Mouse (Mus musculus) liver, postnatal 0 days (tissue): ENCODE data around the gene Zfp568. TPM values are rescaled to one million over a fixed set of nuclear protein-coding genes. Genes with fewer than 3 reads are reported as not detected.
"Not testable (repeated sequence)": the region's sequence is repeated elsewhere in the genome, so short reads cannot be mapped to it uniquely, and the experiment has no call there.

Source experiments
- ATAC-seq: fragments of 200-750 bp; cut with Nextera tagmentation; 2 replicates; pipeline ENCODE4 v1.8.0; 2017; ENCODE audit warnings: mild to moderate bottlenecking, moderate library complexity
- DNase-seq: peaks from one replicate; pipeline ENCODE4 v3.0.0-alpha.2; 2016
- H3K27ac ChIP-seq: fragments of 300-500 bp; sonication (generic); 2 replicates; pipeline ENCODE4 v1.5.1; 2014; ENCODE audit warnings: antibody characterized with exemption, moderate library complexity, mild to moderate bottlenecking, low read depth
- H3K27me3 ChIP-seq: fragments of 300-500 bp; sonication (generic); 2 replicates; pipeline ENCODE4 v1.6.1; 2014; ENCODE audit warnings: low read length, control low read depth, mixed read lengths; ENCODE audit not compliant: insufficient read depth
- H3K36me3 ChIP-seq: fragments of 300-500 bp; sonication (generic); replicated peaks from 2 replicates; pipeline ENCODE4 v1.6.1; 2014; ENCODE audit warnings: mild to moderate bottlenecking, control low read depth, low read length, moderate library complexity, mixed read lengths; ENCODE audit not compliant: insufficient read depth
- H3K4me1 ChIP-seq: fragments of 300-500 bp; sonication (generic); 2 replicates; pipeline ENCODE4 v1.6.1; 2014; ENCODE audit warnings: antibody characterized with exemption, mild to moderate bottlenecking, control low read depth; ENCODE audit not compliant: insufficient read depth
- H3K4me2 ChIP-seq: fragments of 300-500 bp; sonication (generic); 2 replicates; pipeline ENCODE4 v1.6.1; 2014; ENCODE audit warnings: low read depth, mild to moderate bottlenecking, low read length, moderate library complexity, mixed read lengths
- H3K4me3 ChIP-seq: fragments of 300-500 bp; sonication (generic); 2 replicates; pipeline ENCODE4 v1.5.1; 2014; ENCODE audit warnings: low read depth, low read length
- H3K9ac ChIP-seq: fragments of 300-500 bp; sonication (generic); replicated peaks from 2 replicates; pipeline ENCODE4 v1.6.1; 2014; ENCODE audit warnings: mild to moderate bottlenecking, moderate library complexity
- H3K9me3 ChIP-seq: fragments of 300-500 bp; sonication (generic); 2 replicates; pipeline ENCODE4 v1.6.1; 2016; ENCODE audit warnings: mild to moderate bottlenecking, control low read depth, low read length, mixed read lengths
- CTCF ChIP-seq: sonication (generic); IDR thresholded peaks from 2 replicates; pipeline ENCODE4 v1.5.1; 2016; ENCODE audit warnings: antibody characterized with exemption, low read depth
- EP300 ChIP-seq: IDR thresholded peaks from 2 replicates; pipeline ENCODE4 v1.6.1; 2016; ENCODE audit warnings: antibody characterized with exemption, low read depth, mild to moderate bottlenecking
- WGBS: fragments of 180-500 bp; shearing (Covaris S2); extraction: QIAGEN DNeasy Blood & Tissue Kit; methylation state at CpG from one replicate; pipeline ENCODE4 v1.1.7; 2014; ENCODE audit not compliant: insufficient replicate concordance; 5-methylcytosine and 5-hydroxymethylcytosine counted together
- polyA plus RNA-seq: library from polyadenylated mRNA; unstranded; fragments of >200 nt; fragmentation: Nextera tagmentation; extraction: Ambion mirVana; gene quantifications from 2 replicates; pipeline ENCODE4 v1.2.1, GENCODE M21; 2015

The Zfp568 gene
- polyA plus RNA-seq, 1 experiment from 2014 or later, result 6.4 TPM

DNA sequence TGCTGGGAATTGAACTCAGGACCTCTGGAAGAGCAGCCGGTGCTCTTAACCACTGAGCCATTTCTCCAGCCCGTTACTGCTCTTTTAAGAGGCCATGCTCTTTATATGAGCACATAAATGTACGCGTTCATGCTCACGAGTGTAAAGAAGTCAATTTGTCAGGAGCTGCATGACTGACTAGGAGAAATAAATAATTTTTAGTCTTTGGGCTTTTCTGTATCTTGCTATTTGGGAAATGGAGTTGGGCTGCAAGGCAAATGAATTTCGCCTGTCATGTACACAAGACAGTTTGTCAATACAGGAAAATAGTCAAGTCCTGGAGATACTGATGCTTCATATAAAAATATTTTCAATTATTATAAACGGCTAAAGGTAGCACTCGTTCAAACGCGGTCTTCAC, 30.7 kb upstream of the Zfp568 start:
- TF ChIP-seq EP300, result no peak
- TF ChIP-seq CTCF, result no peak
- no peak for DNase-seq

GRCm38 (mm10) chr7:29953513-29954401, 30.0 kb upstream of the Zfp568 start, which contains the start of gene Zfp74:
Gene Zfp74 (minus strand): TSS chr7:29954089.
- Histone ChIP-seq H3K4me1 (peaks cover 6% of the 10 kb centered on the region; the same call in 1 of the 2 replicates), H3K4me2 (peak within 1 kb of the TSS; percentile 75), H3K4me3 (peak within 1 kb of the TSS; percentile 65), H3K36me3 (no peaks in the 10 kb centered on the region; the same call in 1 of the 2 replicates), H3K27ac (peak within 1 kb of the TSS; percentile 85), H3K27me3 (no peaks in the 10 kb centered on the region), H3K9ac (peak within 1 kb of the TSS; percentile 80), H3K9me3 (no peaks in the 10 kb centered on the region)
- TF ChIP-seq CTCF (peak; percentile 6; the same call in 1 of the 2 replicates), EP300 (no peak)
- WGBS, result under 1% methylated on average over 52 of the region's 52 CpGs
- peak; percentile 90 for ATAC-seq
- peak; percentile 84 for DNase-seq

More for the DNA sequence above, 30.7 kb upstream of the Zfp568 start:
- H3K27ac ChIP-seq, result no peak overlapping the region
- H3K4me3 ChIP-seq, result peak overlapping the region; percentile 65
- no peaks in the 10 kb centered on the region for H3K27me3 ChIP-seq
- H3K9me3 ChIP-seq, result no peaks in the 10 kb centered on the region
- peaks cover 6% of the 10 kb centered on the region; the same call in 1 of the 2 replicates for H3K4me1 ChIP-seq
- 39% methylated on average over 10 of the region's 10 CpGs for WGBS
- ATAC-seq, result no peak
- H3K9ac ChIP-seq, result no peak overlapping the region
- no peaks in the 10 kb centered on the region; the same call in 1 of the 2 replicates for H3K36me3 ChIP-seq
- peak overlapping the region; percentile 75 for H3K4me2 ChIP-seq

GRCm38 (mm10) chr7:29954731-29955130, 29.0 kb upstream of the Zfp568 start:
- ATAC-seq (no peak), DNase-seq (peak; percentile 76)
- 20% methylated on average over 4 of the region's 4 CpGs for WGBS
- H3K4me3 ChIP-seq, result peak overlapping the region; percentile 65
- no peak for TF ChIP-seq EP300
- peak; percentile 84 for TF ChIP-seq CTCF
- H3K36me3 ChIP-seq, result no peaks in the 10 kb centered on the region; the same call in 1 of the 2 replicates
- H3K9me3 ChIP-seq, result no peaks in the 10 kb centered on the region
- H3K4me2 ChIP-seq, result peak overlapping the region; percentile 75
- H3K4me1 ChIP-seq, result peaks cover 6% of the 10 kb centered on the region; the same call in 1 of the 2 replicates
- peak overlapping the region; percentile 80; the same call in 1 of the 2 replicates for H3K9ac ChIP-seq
- peak overlapping the region; percentile 85 for H3K27ac ChIP-seq
- H3K27me3 ChIP-seq, result no peaks in the 10 kb centered on the region

DNA sequence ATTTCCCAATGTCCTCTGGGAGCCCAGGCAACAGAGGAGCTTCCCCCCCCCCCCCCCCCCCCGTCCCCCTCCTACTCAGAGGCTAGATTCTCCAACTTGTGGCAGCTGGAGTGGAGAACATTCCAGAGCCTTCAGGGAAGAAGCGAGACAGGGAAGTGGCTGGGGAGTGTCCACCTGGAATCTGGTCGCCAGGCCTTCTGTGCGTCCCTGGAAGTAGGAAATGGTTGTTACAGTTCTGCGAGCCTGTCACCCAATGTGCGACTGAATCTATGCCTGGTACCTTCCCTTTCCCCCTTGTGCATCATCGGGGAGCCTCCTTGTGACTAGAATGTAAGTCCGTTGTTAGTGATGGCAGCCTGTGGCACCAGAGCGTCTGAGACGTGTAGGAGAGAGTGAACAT, 27.5 kb upstream of the Zfp568 start:
- Histone ChIP-seq H3K4me3 (no peak overlapping the region), H3K9ac (no peak overlapping the region), H3K4me1 (peaks cover 6% of the 10 kb centered on the region; the same call in 1 of the 2 replicates), H3K36me3 (no peaks in the 10 kb centered on the region), H3K27ac (no peak overlapping the region), H3K9me3 (no peaks in the 10 kb centered on the region), H3K4me2 (no peak overlapping the region), H3K27me3 (no peaks in the 10 kb centered on the region)
- TF ChIP-seq EP300 (no peak), CTCF (no peak)
- DNase-seq (no peak), ATAC-seq (no peak)
- 78% methylated on average over 9 of the region's 10 CpGs for WGBS

GRCm38 (mm10) chr7:29958125-29958724, 25.5 kb upstream of the Zfp568 start:
- peaks cover 4% of the 10 kb centered on the region; the same call in 1 of the 2 replicates for H3K4me1 ChIP-seq
- H3K9me3 ChIP-seq, result no peaks in the 10 kb centered on the region
- ATAC-seq (no peak), DNase-seq (no peak)
- H3K36me3 ChIP-seq, result no peaks in the 10 kb centered on the region
- H3K27me3 ChIP-seq, result no peaks in the 10 kb centered on the region
- no peak overlapping the region for H3K4me2 ChIP-seq
- no peak overlapping the region for H3K9ac ChIP-seq
- WGBS, result 60% methylated on average over 11 of the region's 11 CpGs
- TF ChIP-seq CTCF (no peak), EP300 (no peak)
- H3K27ac ChIP-seq, result no peak overlapping the region
- H3K4me3 ChIP-seq, result no peak overlapping the region

DNA sequence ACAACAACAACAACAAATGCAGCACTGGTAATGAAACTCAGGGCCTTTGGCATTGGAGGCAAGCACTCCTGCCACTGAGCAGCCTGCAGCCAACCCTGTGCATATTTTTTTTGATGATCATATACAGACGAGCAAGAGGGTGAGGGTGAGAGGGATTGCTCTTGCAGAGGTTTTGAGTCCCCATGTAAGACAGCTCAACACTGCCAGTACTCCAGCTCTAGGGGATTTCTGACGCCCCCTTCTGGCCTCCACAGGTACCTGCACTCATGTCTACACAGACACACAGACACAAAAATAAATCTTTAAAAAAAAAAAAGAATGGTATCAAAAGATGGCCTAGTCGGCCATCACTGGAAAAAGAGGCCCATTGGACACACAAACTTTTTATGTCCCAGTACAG, 24.8 kb upstream of the Zfp568 start:
- Histone ChIP-seq H3K4me2 (no peak overlapping the region), H3K9me3 (no peaks in the 10 kb centered on the region), H3K27me3 (no peaks in the 10 kb centered on the region), H3K27ac (no peak overlapping the region), H3K4me1 (peaks cover 4% of the 10 kb centered on the region; the same call in 1 of the 2 replicates), H3K36me3 (no peaks in the 10 kb centered on the region), H3K4me3 (no peak overlapping the region), H3K9ac (no peak overlapping the region)
- no peak for TF ChIP-seq CTCF
- no peak for TF ChIP-seq EP300
- DNase-seq (no peak), ATAC-seq (no peak)
- WGBS, result 54% methylated on average over 3 of the region's 3 CpGs

- not testable (repeated sequence) for H3K9me3 ChIP-seq, DNase-seq, H3K36me3 ChIP-seq, H3K4me2 ChIP-seq, H3K9ac ChIP-seq, H3K27ac ChIP-seq, H3K27me3 ChIP-seq, H3K4me3 ChIP-seq, H3K4me1 ChIP-seq, ATAC-seq
- WGBS, result 63% methylated on average over 32 of the region's 39 CpGs
Measured at GRCm38 (mm10) chr7:29965115-29965810, 18.5 kb upstream of the Zfp568 start.
